Mouse (Mus musculus) cerebellum, adult 11-12 months (tissue): ENCODE measurements around the gene Gm17581.

ENCODE experiments used
- DNase-seq: peaks from one replicate; pipeline ENCODE4 v3.0.0; 2022

The Gm17581 gene

DNA sequence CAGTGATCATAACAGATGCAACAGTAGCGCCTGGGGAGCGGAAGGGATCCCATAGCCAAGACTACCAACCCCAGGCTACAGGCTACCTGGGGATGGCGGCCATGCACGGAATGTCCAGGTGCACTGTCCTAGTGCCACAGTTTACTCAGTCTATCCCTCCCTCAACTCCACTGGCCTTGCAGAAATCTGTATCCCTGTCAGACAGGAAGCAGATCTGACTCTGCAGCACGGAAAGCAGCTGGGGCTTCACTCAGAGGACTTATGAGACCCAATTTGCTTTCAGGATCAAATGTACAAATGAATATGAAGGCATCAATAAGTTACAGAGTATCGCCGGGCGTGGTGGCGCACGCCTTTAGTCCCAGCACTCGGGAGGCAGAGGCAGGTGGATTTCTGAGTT, 47.9 kb downstream of the Gm17581 start:
- DNase-seq: no peak

DNA sequence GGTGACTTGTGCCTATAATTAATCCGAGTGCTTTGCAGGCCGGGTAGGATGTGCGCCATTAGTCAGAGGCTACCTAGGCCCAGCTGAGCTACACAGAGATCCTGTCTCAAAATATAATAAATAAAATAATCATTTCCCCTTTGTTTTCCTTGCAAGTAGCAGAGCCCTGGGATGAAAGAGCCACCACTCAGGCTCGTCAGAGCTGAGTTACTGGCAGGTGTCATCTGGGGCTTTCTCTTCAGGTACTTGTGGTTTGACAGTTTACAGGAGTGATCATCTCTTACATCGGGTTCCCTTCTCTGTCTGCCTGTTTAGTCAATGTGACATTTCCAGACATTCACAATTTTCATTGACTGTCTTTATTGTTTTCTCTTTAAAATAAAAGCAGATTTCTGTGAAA, 49.1 kb downstream of the Gm17581 start:
- DNase-seq: no peak
